Mouse (Mus musculus) CH12.LX (cell line): ENCODE data around the gene Ttc13.

ENCODE experiments used
- CTCF ChIP-seq, 2 experiments: IDR thresholded peaks in 1 of 2; conservative IDR thresholded peaks in 1 of 2; 2 replicates each; pipeline ENCODE4 v1.5.1; 2011 to 2012; ENCODE audit warnings: low read depth in 2 of 2, low read length in 2 of 2, improper control_type of control experiment in 1 of 2, inconsistent platforms in 1 of 2, mild to moderate bottlenecking in 1 of 2, moderate library complexity in 1 of 2
- E2F4 ChIP-seq: IDR thresholded peaks from 2 replicates; pipeline ENCODE4 v1.6.1; 2011; ENCODE audit warnings: low read depth, low read length, improper control_type of control experiment; ENCODE audit not compliant: insufficient replicate concordance
- EP300 ChIP-seq: IDR thresholded peaks from 2 replicates; pipeline ENCODE4 v1.6.1; 2011; ENCODE audit warnings: low read length, improper control_type of control experiment
- JUN ChIP-seq: IDR thresholded peaks from 2 replicates; pipeline ENCODE4 v1.6.1; 2011; ENCODE audit warnings: low read depth, mild to moderate bottlenecking, low read length, improper control_type of control experiment, moderate library complexity; ENCODE audit not compliant: insufficient read depth
- RAD21 ChIP-seq: IDR thresholded peaks from 2 replicates; pipeline ENCODE4 v1.6.1; 2011; ENCODE audit warnings: low read depth, mild to moderate bottlenecking, low read length, improper control_type of control experiment, moderate library complexity

DNA sequence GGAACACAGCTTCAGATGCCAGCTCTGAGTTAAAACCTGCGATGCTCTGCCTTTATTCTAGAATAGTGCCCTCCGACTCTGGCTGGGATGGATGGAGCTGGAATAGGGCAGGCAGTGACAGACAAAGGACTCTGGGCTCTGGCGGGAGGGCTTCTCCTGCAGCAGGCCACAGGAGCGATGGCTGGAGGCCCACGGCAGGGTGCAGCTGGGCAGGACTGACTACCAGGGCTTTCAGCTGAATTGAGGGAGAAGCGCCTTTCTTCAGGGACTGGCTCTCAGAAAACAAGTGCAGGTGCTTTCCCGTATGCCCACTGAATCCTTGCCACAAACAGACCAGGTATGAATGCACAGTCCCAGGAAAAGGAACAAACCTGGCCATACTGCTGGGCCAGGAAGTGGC lies 44.7 kb downstream of the Ttc13 start:
- TF ChIP-seq CTCF (conservative IDR thresholded peaks at IDR 0.05 in 1 of 2, IDR thresholded peaks at IDR 0.05 in 1 of 2; ENCODE audit: low read depth in 2 of 2, low read length in 2 of 2) (no peak), JUN (no peak), RAD21 (no peak), E2F4 (no peak), EP300 (no peak)
